Comparison of ENCODE assay signal across 17 mouse cellular contexts in genomic region chr6:146525500-146525899, GRCm38 (mm10).
"Had no signal": no experiment of that assay in that cellular context is flagged by ENCODE, and none has a peak within 500 bp of the region (broad histone marks: within the 10 kb centered on the region; RNA-seq: fewer than 3 reads in every experiment).

No protein-coding gene starts in this region.

- H3K4me1 ChIP-seq: midbrain, embryonic 10.5 days; midbrain, embryonic 13.5 days; neural tube, embryonic 13.5 days; neural tube, embryonic 15.5 days had no signal

- H3K9ac ChIP-seq: liver, embryonic 14.5 days; lung, embryonic 14.5 days; midbrain, embryonic 13.5 days; neural tube, embryonic 13.5 days; neural tube, embryonic 15.5 days; stomach, embryonic 15.5 days had no signal

- H3K4me3 ChIP-seq: midbrain, embryonic 10.5 days; midbrain, embryonic 13.5 days; myocyte; neural tube, embryonic 13.5 days; neural tube, embryonic 15.5 days; stomach, embryonic 15.5 days had no signal

- H3K4me2 ChIP-seq: lung, embryonic 14.5 days; midbrain, embryonic 13.5 days; neural tube, embryonic 13.5 days; neural tube, embryonic 15.5 days; stomach, embryonic 15.5 days had no signal

- H3K9me3 ChIP-seq: midbrain, embryonic 10.5 days; neural tube, embryonic 13.5 days; neural tube, embryonic 15.5 days; stomach, embryonic 15.5 days had no signal

- H3K27me3 ChIP-seq: midbrain, embryonic 13.5 days; neural tube, embryonic 13.5 days; neural tube, embryonic 15.5 days; stomach, embryonic 15.5 days had no signal

- H3K27ac ChIP-seq: liver, embryonic 14.5 days; midbrain, embryonic 10.5 days; midbrain, embryonic 13.5 days; neural tube, embryonic 13.5 days; neural tube, embryonic 15.5 days; stomach, embryonic 15.5 days; stomach, postnatal 0 days had no signal

- DNase-seq: lung, adult 18-20 months; lung, embryonic 14.5 days; lung, postnatal 10 days; lung, postnatal 4 days; right cerebral cortex, postnatal 14 days; thymus, adult 2 months; thymus, postnatal 25 days; thymus, postnatal 4 days had no signal

- ATAC-seq: midbrain, embryonic 13.5 days; midbrain, embryonic 16.5 days had no signal

- H3K36me3 ChIP-seq: midbrain, embryonic 10.5 days; midbrain, embryonic 13.5 days; neural tube, embryonic 13.5 days; neural tube, embryonic 15.5 days; stomach, embryonic 15.5 days had no signal
